Mouse (Mus musculus) neural tube, postnatal 0 days (tissue): Measurements from ENCODE around the gene Angptl6. TPM values are rescaled to one million over a fixed set of nuclear protein-coding genes. Genes with fewer than 3 reads are reported as not detected.

Source experiments
- microRNA-seq: library from miRNA; unstranded; fragments of <30 nt; microRNA quantifications from one replicate; pipeline ENCODE4, GENCODE M21; 2016
- polyA plus RNA-seq: library from polyadenylated mRNA; unstranded; fragments of >200 nt; fragmentation: Nextera tagmentation; extraction: Ambion mirVana; gene quantifications from 2 replicates; pipeline ENCODE4 v1.2.1, GENCODE M21; 2015

Gene Angptl6
- 11.4 and 13.0 TPM in 2 replicates for polyA plus RNA-seq

DNA sequence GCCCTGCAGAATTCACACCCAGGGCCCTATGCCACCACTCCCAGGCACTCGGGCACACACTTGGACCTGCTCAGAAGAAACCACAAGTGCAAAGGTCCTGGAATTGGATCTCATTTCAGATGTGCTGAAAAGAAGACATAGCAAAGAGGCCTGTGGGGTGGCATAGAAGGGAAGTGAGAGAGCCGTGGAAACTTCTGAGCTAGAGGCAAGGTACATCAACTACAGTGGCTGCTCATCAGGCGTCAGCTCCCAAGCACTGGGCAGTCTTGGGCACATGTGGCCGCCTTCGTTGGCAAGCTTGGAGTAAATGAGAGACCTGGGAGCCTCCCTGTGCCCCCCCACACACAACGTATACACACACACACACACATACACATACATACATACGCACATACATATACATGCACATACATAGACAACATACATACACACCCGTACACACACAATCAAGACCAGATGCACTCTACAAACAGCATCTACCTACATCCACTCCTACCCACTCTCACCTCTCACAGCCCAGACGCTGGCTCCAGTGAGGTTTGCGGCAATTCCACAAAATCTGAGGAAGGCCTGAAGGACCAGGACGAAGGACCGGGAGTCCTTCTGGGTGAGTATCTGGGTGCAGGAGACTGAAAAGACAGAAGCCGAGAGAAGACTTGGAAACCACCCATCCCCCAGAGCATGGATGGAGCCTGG is at the start of gene Angptl6:
Gene Angptl6 (minus strand): TSS at position 631 of the 696 bp plus-strand sequence.

DNA sequence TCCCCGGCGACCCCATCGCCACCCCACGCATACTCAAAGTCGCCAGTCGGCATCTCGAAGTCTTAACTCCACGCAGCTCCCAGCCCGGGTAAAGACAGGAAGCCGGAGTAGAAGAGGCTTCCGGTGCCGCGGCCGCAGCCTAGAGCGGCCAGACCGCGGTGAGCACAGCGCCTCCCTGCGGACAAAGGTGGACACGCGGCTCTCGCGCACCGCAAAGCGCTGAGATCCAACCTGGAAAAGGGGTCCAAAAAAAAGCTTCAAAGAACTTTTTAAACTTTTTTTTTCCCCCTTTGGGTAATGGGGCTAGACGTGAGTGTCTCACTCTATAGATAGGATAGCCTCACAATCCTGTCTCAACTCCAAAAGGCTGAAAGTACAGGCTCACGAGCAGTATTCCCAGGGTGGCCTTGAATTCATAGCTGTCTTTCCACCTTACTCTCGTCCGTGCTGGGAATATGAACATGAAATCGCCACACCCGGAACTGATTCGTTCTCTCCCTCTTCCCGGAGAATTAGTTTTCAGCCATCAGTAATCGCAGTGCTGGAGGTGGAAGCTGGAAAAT is 19.1 kb upstream of the Angptl6 start, which contains the start of gene Eif3g:
Gene Eif3g (minus strand): TSS at position 113 of the 563 bp plus-strand sequence.

GRCm38 (mm10) chr9:20887704-20888385 is 8.3 kb upstream of the Angptl6 start, which contains the start of gene Ppan:
Gene Ppan, plus strand, starts transcription at chr9:20888175.

DNA sequence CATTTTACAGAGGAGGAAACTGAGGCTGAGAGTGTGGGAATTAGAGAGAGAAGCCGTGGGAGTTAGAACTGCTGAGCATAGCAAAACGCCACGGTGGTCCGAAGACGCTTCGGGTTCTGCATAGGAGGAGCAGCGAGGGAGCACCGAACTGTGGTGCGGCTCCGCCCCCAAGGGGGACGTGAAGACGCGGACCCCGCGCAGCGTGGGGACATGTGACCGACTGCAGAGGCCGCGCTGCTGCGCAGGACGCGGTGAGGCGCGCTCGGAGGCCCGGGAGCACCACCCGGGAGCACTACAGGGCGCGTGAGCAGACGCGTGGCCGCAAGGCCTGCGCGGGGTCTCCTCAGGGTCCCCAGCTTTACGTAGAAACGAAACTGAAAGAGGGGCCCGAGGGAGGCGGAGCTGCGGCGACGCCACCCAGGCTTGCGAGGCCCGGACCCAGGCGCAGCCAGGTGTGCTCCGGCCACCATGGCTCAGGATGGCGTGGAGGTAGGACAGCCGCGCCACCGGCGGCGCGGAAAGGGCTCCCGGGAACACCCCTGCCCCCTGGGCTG is 11.0 kb downstream of the Angptl6 start, which contains the start of gene A230050P20Rik:
Gene A230050P20Rik (plus strand): TSS at position 195 of the 554 bp plus-strand sequence.

Small RNA genes lying within 50 kb of the gene (microRNA-seq; reads per million reads assigned to microRNA genes)
- gene Mir7081, result not detected

Other genes starting within 250 kb of the Angptl6 start
- gene Ubl5, start 236.8 kb downstream of the Angptl6 start, polyA plus RNA-seq, result 558 and 629 TPM in 2 replicates
- gene Fbxl12, start 235.0 kb downstream of the Angptl6 start, polyA plus RNA-seq, result 9.4 and 10.7 TPM in 2 replicates
- 71.6 and 74.9 TPM in 2 replicates for gene Pin1, start 227.6 kb downstream of the Angptl6 start, polyA plus RNA-seq
- 198 and 237 TPM in 2 replicates for gene Olfm2, start 133.4 kb downstream of the Angptl6 start, polyA plus RNA-seq
- gene Col5a3, start 64.7 kb downstream of the Angptl6 start, polyA plus RNA-seq, result 2.1 and 2.4 TPM in 2 replicates
- gene Rdh8, start 61.2 kb downstream of the Angptl6 start, polyA plus RNA-seq, result not detected in 2 replicates
- 36.1 and 49.9 TPM in 2 replicates for gene A230050P20Rik, start 11.1 kb downstream of the Angptl6 start, polyA plus RNA-seq
- gene Ppan, start 8.4 kb upstream of the Angptl6 start, polyA plus RNA-seq, result 37.3 and 39.7 TPM in 2 replicates
- 211 and 231 TPM in 2 replicates for gene Eif3g, start 18.9 kb upstream of the Angptl6 start, polyA plus RNA-seq
- gene Dnmt1, start 80.2 kb upstream of the Angptl6 start, polyA plus RNA-seq, result 32.3 and 33.8 TPM in 2 replicates
- 7.4 and 10.6 TPM in 2 replicates for gene S1pr2, start 97.1 kb upstream of the Angptl6 start, polyA plus RNA-seq
- 133 and 135 TPM in 2 replicates for gene Mrpl4, start 123.0 kb upstream of the Angptl6 start, polyA plus RNA-seq
- 3.2 and 3.8 TPM in 2 replicates for gene Icam1, start 136.3 kb upstream of the Angptl6 start, polyA plus RNA-seq
- 0.57 TPM in 1 of 2 replicates, not detected in the other for gene Icam4, start 149.6 kb upstream of the Angptl6 start, polyA plus RNA-seq
- gene Icam5, start 152.3 kb upstream of the Angptl6 start, polyA plus RNA-seq, result 4.0 and 4.1 TPM in 2 replicates
- gene Zglp1, start 187.4 kb upstream of the Angptl6 start, polyA plus RNA-seq, result 0.49 and 2.1 TPM in 2 replicates
- 1.1 and 1.2 TPM in 2 replicates for gene Gm49373, start 193.4 kb upstream of the Angptl6 start, polyA plus RNA-seq
- gene Fdx1l, start 193.9 kb upstream of the Angptl6 start, polyA plus RNA-seq, result 86.5 and 102 TPM in 2 replicates
- gene Gm38431, start 212.3 kb upstream of the Angptl6 start, polyA plus RNA-seq, result 0.35 and 0.42 TPM in 2 replicates
- 16.6 and 21.1 TPM in 2 replicates for gene Raver1, start 212.3 kb upstream of the Angptl6 start, polyA plus RNA-seq